Mouse (Mus musculus): ENCODE data around the gene Asb11. TPM values are rescaled to one million over a fixed set of nuclear protein-coding genes. Genes with fewer than 3 reads are reported as not detected.

Gene Asb11
- polyA plus RNA-seq, 1 experiment from 2014 or later: not detected

Other genes with a start within 250 kb of the Asb11 start
- gene Bmx, start 178.8 kb upstream of the Asb11 start, polyA plus RNA-seq (2014; fragmentation: Nextera tagmentation; extraction: Ambion mirVana): 0.51 TPM in 1 of 2 replicates, not detected in the other
- gene Pir, start 167.6 kb upstream of the Asb11 start, polyA plus RNA-seq (2014; fragmentation: Nextera tagmentation; extraction: Ambion mirVana): 2.3 and 2.6 TPM in 2 replicates
- gene Vegfd, start 63.6 kb upstream of the Asb11 start, polyA plus RNA-seq (2014; fragmentation: Nextera tagmentation; extraction: Ambion mirVana): 0.17 TPM in 1 of 2 replicates, not detected in the other
- gene Piga, start 17.2 kb upstream of the Asb11 start, polyA plus RNA-seq (2014; fragmentation: Nextera tagmentation; extraction: Ambion mirVana): 3.6 and 5.9 TPM in 2 replicates
- gene Asb9, start 69.3 kb downstream of the Asb11 start, polyA plus RNA-seq (2014; fragmentation: Nextera tagmentation; extraction: Ambion mirVana): not detected in 2 replicates

Measured in midbrain, embryonic 14.5 days (tissue).